Mouse (Mus musculus): ENCODE measurements around the gene Bak1. TPM values are rescaled to one million over a fixed set of nuclear protein-coding genes. Genes with fewer than 3 reads are reported as not detected.

Gene Bak1
- 4.6 and 5.3 TPM in 2 replicates for polyA plus RNA-seq (2014; fragmentation: Nextera tagmentation; extraction: Ambion mirVana)

DNA sequence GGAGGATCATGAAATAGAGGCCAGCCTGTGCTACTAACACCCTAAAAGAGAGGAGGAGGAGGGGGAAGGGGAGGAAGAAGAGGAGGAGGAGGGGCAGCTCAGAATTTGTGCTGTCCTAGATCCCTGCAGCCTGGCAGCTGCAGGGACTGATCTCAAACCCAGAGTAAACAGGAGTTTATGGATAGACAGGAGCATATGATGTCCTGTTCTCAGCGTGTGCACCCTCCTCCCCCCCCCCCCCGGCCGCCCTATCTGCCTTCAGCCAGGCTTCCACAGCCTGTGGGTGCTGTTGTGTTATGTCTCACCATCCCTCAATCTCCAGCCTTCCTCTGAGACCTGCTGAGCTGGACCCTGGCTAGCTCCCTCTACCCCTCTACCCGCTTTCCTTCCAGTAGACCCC lies at the start of gene Bak1:
TSS of gene Bak1 (minus strand) at position 101 of the 400 bp plus-strand sequence.
- Histone ChIP-seq H3K9me3 (ENCODE audit: control insufficient read depth, low read length) (no peaks in the 10 kb centered on the region), H3K36me3 (ENCODE audit: control insufficient read depth, insufficient read depth, low read length) (peaks cover 4% of the 10 kb centered on the region), H3K4me1 (ENCODE audit: control insufficient read depth, insufficient read depth, low read length) (peaks cover 4% of the 10 kb centered on the region), H3K9ac (replicated peaks; ENCODE audit: low read depth, low read length) (peak within 1 kb of the TSS; percentile 98), H3K4me2 (ENCODE audit: low read depth, low read length) (peak within 1 kb of the TSS; percentile 92), H3K4me3 (ENCODE audit: low read depth, low read length) (peak within 1 kb of the TSS; percentile 69), H3K27ac (ENCODE audit: low read depth, low read length) (peak within 1 kb of the TSS; percentile 78), H3K27me3 (ENCODE audit: control insufficient read depth, insufficient read depth, low read length) (no peaks in the 10 kb centered on the region)
- WGBS: 100% methylated on average over 1 of the region's 4 CpGs
- no peak for ATAC-seq (ENCODE audit: low read depth)

DNA sequence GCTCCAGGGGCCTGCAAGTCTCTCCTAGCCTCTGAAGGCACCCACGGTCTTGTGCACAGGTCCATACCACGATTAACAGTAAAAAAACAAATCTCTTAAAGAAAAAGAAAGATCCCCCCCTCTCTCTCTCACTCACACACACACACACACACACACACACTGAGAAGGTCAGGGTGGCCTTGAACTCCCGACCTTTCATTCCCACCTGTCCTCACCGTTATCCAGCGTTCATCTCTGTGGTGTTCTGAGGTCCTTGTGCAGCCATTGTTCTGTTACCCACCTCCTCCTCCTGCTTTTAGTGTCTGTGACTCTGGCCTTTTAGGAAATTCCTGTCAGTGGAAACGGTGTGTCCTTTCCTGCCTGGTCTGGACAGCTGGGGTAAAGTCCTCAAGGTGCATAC lies 49.7 kb upstream of the Bak1 start:
- Histone ChIP-seq H3K27ac (ENCODE audit: low read depth, low read length) (no peak overlapping the region), H3K4me3 (ENCODE audit: low read depth, low read length) (no peak overlapping the region), H3K27me3 (ENCODE audit: control insufficient read depth, insufficient read depth, low read length) (no peaks in the 10 kb centered on the region), H3K9ac (replicated peaks; ENCODE audit: low read depth, low read length) (no peak overlapping the region), H3K4me2 (ENCODE audit: low read depth, low read length) (no peak overlapping the region), H3K36me3 (ENCODE audit: control insufficient read depth, insufficient read depth, low read length) (no peaks in the 10 kb centered on the region), H3K4me1 (ENCODE audit: control insufficient read depth, insufficient read depth, low read length) (no peaks in the 10 kb centered on the region), H3K9me3 (ENCODE audit: control insufficient read depth, low read length) (no peaks in the 10 kb centered on the region)
- 90% methylated on average over 6 of the region's 6 CpGs for WGBS
- no peak for ATAC-seq (ENCODE audit: low read depth)

DNA sequence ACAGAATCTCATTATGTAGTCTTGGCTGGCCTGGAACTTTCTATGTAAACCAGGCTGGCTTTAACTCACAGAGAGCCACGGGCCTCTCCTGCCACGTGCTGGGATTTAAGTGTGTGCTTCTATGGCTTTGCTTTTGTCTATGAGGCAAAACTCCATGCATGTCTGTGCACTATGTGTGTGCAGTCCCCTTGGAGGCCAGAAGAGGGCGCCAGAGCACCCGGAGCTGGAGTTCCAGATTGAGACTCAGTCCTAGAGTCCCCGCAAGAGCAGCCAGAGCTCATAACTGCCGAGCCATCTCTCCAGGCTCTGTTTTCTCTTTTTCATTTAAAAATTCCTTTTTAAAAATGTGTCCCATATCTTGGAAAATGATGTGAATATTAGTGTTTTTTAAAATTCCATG lies 49.1 kb upstream of the Bak1 start:
- no peaks in the 10 kb centered on the region for H3K4me1 ChIP-seq (ENCODE audit: control insufficient read depth, insufficient read depth, low read length)
- no peak overlapping the region for H3K4me3 ChIP-seq (ENCODE audit: low read depth, low read length)
- no peak overlapping the region for H3K4me2 ChIP-seq (ENCODE audit: low read depth, low read length)
- 81% methylated on average over 6 of the region's 6 CpGs for WGBS
- no peak for ATAC-seq (ENCODE audit: low read depth)
- H3K9ac ChIP-seq (replicated peaks; ENCODE audit: low read depth, low read length): no peak overlapping the region
- H3K36me3 ChIP-seq (ENCODE audit: control insufficient read depth, insufficient read depth, low read length): no peaks in the 10 kb centered on the region
- no peaks in the 10 kb centered on the region for H3K9me3 ChIP-seq (ENCODE audit: control insufficient read depth, low read length)
- no peaks in the 10 kb centered on the region for H3K27me3 ChIP-seq (ENCODE audit: control insufficient read depth, insufficient read depth, low read length)
- H3K27ac ChIP-seq (ENCODE audit: low read depth, low read length): no peak overlapping the region

DNA sequence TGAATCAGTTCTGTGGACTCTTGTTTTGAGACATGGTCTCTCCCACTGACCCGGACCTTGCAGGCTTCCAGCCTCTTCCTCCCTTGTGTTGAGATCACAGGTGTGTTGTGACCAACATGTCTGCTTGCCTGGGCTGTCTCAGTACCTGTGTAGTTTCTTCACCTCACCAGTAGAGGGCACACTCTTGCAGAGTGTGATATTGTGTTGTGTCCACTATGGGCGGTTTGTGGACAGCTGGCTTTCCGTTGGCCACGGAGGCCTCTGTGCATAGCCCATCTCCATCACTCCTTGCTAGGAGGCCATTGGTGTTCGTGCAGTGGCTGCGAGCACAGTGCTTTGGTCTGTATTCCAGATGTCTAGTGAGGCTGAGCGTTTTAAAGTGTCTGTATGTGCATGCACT lies 48.3 kb upstream of the Bak1 start:
- Histone ChIP-seq H3K9ac (replicated peaks; ENCODE audit: low read depth, low read length) (no peak overlapping the region), H3K36me3 (ENCODE audit: control insufficient read depth, insufficient read depth, low read length) (no peaks in the 10 kb centered on the region), H3K27ac (ENCODE audit: low read depth, low read length) (no peak overlapping the region), H3K4me2 (ENCODE audit: low read depth, low read length) (no peak overlapping the region), H3K9me3 (ENCODE audit: control insufficient read depth, low read length) (no peaks in the 10 kb centered on the region), H3K27me3 (ENCODE audit: control insufficient read depth, insufficient read depth, low read length) (no peaks in the 10 kb centered on the region), H3K4me3 (ENCODE audit: low read depth, low read length) (no peak overlapping the region), H3K4me1 (ENCODE audit: control insufficient read depth, insufficient read depth, low read length) (no peaks in the 10 kb centered on the region)
- ATAC-seq (ENCODE audit: low read depth): no peak
- 94% methylated on average over 7 of the region's 7 CpGs for WGBS

DNA sequence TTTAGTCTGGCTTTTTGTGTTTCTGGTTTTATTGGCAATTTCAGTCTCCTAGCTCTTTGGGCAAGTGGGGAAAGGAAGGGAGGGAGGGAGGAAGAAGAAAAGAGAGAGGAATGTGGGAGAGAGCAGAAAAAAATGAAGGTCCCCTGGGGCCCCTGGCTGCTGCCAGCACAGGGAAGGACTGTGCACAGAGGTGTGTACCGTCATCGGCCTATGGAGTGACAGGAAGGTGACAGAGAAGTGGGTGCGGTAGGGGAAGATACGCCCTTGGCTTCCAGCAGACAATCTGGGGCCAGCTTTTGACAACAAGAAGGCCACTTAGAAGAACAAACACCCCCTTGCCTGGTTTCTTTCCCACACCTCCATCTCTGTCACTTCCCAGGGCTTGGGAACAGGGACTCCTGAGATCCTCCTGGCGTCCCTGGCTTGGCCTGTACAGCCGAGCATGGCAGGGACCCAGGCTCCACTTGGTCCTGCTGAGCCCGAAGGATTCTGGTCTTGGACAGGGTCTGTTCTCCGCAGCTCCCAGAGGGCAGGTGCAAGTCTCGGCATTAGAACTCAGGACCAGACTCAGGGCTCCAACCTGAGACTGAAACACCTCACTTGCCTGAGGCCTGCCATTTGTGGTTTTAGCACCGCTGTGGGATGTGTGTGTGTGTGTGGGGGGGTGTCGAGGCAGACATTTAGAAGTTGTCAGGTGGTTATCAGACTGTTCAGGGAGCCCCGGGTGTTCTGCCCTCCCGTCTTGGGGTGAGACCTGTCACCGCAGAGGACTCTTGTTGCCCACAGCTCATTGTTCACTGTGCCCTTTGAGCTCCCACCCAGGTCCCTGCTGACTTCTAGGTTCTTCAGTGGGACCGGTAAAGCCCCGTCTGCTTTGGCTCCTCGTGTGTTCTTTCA lies 46.3 kb upstream of the Bak1 start:
- no peaks in the 10 kb centered on the region for H3K36me3 ChIP-seq (ENCODE audit: control insufficient read depth, insufficient read depth, low read length)
- no peak overlapping the region for H3K27ac ChIP-seq (ENCODE audit: low read depth, low read length)
- no peak overlapping the region for H3K9ac ChIP-seq (replicated peaks; ENCODE audit: low read depth, low read length)
- ATAC-seq (ENCODE audit: low read depth): no peak
- no peak overlapping the region for H3K4me2 ChIP-seq (ENCODE audit: low read depth, low read length)
- no peaks in the 10 kb centered on the region for H3K9me3 ChIP-seq (ENCODE audit: control insufficient read depth, low read length)
- H3K27me3 ChIP-seq (ENCODE audit: control insufficient read depth, insufficient read depth, low read length): no peaks in the 10 kb centered on the region
- 79% methylated on average over 17 of the region's 17 CpGs for WGBS
- H3K4me3 ChIP-seq (ENCODE audit: low read depth, low read length): no peak overlapping the region
- peaks cover under 1% of the 10 kb centered on the region; the same call in 1 of the 2 replicates for H3K4me1 ChIP-seq (ENCODE audit: control insufficient read depth, insufficient read depth, low read length)

DNA sequence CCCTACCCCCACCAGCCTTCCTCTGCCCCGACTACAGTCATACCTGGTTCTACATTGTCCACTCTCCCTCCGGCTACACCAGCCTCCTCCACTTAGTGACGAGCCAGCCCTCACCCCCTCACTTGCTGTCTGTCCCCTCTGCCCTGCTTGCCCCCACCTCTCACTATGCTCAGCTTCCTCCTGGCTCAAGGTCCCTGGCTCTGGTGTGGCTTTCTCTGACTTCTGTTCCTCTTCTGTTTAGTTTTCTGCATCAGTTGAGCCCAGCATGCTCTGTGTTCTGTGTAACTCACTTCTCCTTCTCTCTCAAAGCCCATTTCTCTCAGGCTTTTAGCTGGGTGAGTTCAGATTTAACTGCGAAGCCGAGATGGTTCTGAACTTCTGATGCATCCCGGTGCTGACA lies 45.4 kb upstream of the Bak1 start:
- Histone ChIP-seq H3K27ac (ENCODE audit: low read depth, low read length) (no peak overlapping the region), H3K9me3 (ENCODE audit: control insufficient read depth, low read length) (no peaks in the 10 kb centered on the region), H3K4me2 (ENCODE audit: low read depth, low read length) (no peak overlapping the region), H3K27me3 (ENCODE audit: control insufficient read depth, insufficient read depth, low read length) (no peaks in the 10 kb centered on the region), H3K36me3 (ENCODE audit: control insufficient read depth, insufficient read depth, low read length) (no peaks in the 10 kb centered on the region), H3K4me3 (ENCODE audit: low read depth, low read length) (no peak overlapping the region), H3K9ac (replicated peaks; ENCODE audit: low read depth, low read length) (no peak overlapping the region), H3K4me1 (ENCODE audit: control insufficient read depth, insufficient read depth, low read length) (peaks cover 3% of the 10 kb centered on the region; the same call in 1 of the 2 replicates)
- 75% methylated on average over 6 of the region's 6 CpGs for WGBS
- ATAC-seq (ENCODE audit: low read depth): no peak

DNA sequence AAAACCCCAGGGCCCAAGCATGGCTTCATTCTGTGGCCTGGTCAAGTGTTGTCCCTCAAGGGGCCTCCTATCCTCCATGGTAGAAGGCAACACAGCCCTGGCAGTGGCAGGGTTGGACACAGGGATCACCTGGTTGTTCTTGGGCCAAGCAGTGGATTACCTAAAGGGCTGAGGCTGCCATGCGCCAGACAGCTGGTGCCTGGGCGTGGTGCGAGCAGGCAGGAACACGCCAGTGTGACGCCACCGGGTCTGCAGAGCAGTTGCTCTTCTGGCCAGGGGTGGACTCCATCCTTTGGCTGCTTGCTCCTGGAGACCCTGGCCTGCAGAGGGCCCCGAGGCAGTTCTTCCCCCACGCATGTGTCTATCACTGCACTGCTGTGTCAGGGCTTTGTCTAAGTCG lies 45.0 kb upstream of the Bak1 start:
- Histone ChIP-seq H3K27me3 (ENCODE audit: control insufficient read depth, insufficient read depth, low read length) (no peaks in the 10 kb centered on the region), H3K4me1 (ENCODE audit: control insufficient read depth, insufficient read depth, low read length) (peaks cover 3% of the 10 kb centered on the region; the same call in 1 of the 2 replicates), H3K9ac (replicated peaks; ENCODE audit: low read depth, low read length) (no peak overlapping the region), H3K4me2 (ENCODE audit: low read depth, low read length) (no peak overlapping the region), H3K36me3 (ENCODE audit: control insufficient read depth, insufficient read depth, low read length) (no peaks in the 10 kb centered on the region), H3K4me3 (ENCODE audit: low read depth, low read length) (no peak overlapping the region), H3K9me3 (ENCODE audit: control insufficient read depth, low read length) (no peaks in the 10 kb centered on the region), H3K27ac (ENCODE audit: low read depth, low read length) (no peak overlapping the region)
- 74% methylated on average over 9 of the region's 9 CpGs for WGBS
- ATAC-seq (ENCODE audit: low read depth): no peak

DNA sequence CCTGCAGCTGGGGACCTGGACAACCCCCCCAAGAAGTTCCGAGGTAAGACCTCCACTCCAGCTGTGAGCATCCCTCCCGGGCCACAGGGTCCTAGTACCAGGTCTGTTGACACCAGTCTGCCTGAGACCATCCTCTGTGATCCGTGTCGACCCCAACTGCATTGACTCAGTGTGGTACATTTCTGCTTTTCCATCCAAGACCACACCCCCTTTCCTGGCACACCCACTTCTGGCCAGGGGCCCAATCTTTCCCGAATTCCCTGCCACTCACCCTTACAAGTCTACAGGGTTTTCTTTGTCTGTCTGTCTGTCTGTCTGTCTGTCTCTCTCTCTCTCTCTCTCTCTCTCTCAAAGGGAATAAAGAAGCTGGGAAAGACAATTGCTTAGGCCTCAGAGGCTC lies 44.3 kb upstream of the Bak1 start:
- no peak for ATAC-seq (ENCODE audit: low read depth)
- Histone ChIP-seq H3K4me1 (ENCODE audit: control insufficient read depth, insufficient read depth, low read length) (peaks cover 3% of the 10 kb centered on the region; the same call in 1 of the 2 replicates), H3K27me3 (ENCODE audit: control insufficient read depth, insufficient read depth, low read length) (no peaks in the 10 kb centered on the region), H3K4me2 (ENCODE audit: low read depth, low read length) (no peak overlapping the region), H3K36me3 (ENCODE audit: control insufficient read depth, insufficient read depth, low read length) (no peaks in the 10 kb centered on the region), H3K4me3 (ENCODE audit: low read depth, low read length) (no peak overlapping the region), H3K9me3 (ENCODE audit: control insufficient read depth, low read length) (no peaks in the 10 kb centered on the region), H3K9ac (replicated peaks; ENCODE audit: low read depth, low read length) (no peak overlapping the region), H3K27ac (ENCODE audit: low read depth, low read length) (no peak overlapping the region)
- WGBS: 81% methylated on average over 5 of the region's 5 CpGs

DNA sequence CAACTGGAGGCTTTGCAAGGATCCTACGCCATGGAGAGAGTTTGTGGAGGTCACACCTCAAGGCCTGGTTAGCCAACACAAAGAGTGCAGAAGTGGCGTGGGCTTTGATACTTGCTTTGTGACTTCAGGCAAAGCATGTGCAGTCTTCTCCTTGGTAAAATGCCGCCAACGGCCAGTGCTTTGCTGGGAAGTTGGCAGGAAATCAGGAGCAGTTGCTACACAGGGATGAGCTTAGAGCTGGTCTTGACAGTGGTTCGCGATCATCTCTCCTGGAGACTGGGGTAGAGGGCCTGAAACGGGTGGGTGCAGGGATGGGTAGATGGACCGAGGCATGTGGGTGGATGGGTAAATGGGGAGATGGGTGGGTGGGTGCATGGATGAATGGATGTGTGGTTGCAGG lies 43.6 kb upstream of the Bak1 start:
- H3K4me2 ChIP-seq (ENCODE audit: low read depth, low read length): no peak overlapping the region
- whole genome bisulfite sequencing: 94% methylated on average over 8 of the region's 8 CpGs
- ATAC-seq (ENCODE audit: low read depth): no peak
- H3K27ac ChIP-seq (ENCODE audit: low read depth, low read length): no peak overlapping the region
- no peak overlapping the region for H3K9ac ChIP-seq (replicated peaks; ENCODE audit: low read depth, low read length)
- H3K4me3 ChIP-seq (ENCODE audit: low read depth, low read length): no peak overlapping the region
- H3K9me3 ChIP-seq (ENCODE audit: control insufficient read depth, low read length): no peaks in the 10 kb centered on the region
- no peaks in the 10 kb centered on the region for H3K27me3 ChIP-seq (ENCODE audit: control insufficient read depth, insufficient read depth, low read length)
- peaks cover 3% of the 10 kb centered on the region; the same call in 1 of the 2 replicates for H3K4me1 ChIP-seq (ENCODE audit: control insufficient read depth, insufficient read depth, low read length)
- H3K36me3 ChIP-seq (ENCODE audit: control insufficient read depth, insufficient read depth, low read length): no peaks in the 10 kb centered on the region
